Mouse (Mus musculus) hematopoietic stem cell, adult 5-6 weeks (primary cell): ENCODE measurements around the gene Fcrlb. TPM values are rescaled to one million over a fixed set of nuclear protein-coding genes. Genes with fewer than 3 reads are reported as not detected.

Experiments used
- ATAC-seq, 2 experiments: fragments of 125-278 bp in 1 of 2; replicated peaks in 1 of 2; 2 replicates each; pipeline ENCODE4 v1.8.0; 2016 to 2017; ENCODE audit warnings: inconsistent platforms in 2 of 2, mild to moderate bottlenecking in 2 of 2, moderate number of reproducible peaks in 2 of 2, low read depth in 1 of 2, moderate TSS enrichment in 1 of 2; ENCODE audit not compliant: low FRiP score in 2 of 2, poor library complexity in 2 of 2, severe bottlenecking in 2 of 2, insufficient read depth in 1 of 2, low TSS enrichment in 1 of 2
- total RNA-seq: library from RNA; stranded (forward); fragments of 172-1452, 232-1000 nt; gene quantifications from 2 replicates; pipeline ENCODE4 v1.2.3, GENCODE M21; 2017

Fcrlb gene
- total RNA-seq, 1 experiment from 2014 or later = not detected

DNA sequence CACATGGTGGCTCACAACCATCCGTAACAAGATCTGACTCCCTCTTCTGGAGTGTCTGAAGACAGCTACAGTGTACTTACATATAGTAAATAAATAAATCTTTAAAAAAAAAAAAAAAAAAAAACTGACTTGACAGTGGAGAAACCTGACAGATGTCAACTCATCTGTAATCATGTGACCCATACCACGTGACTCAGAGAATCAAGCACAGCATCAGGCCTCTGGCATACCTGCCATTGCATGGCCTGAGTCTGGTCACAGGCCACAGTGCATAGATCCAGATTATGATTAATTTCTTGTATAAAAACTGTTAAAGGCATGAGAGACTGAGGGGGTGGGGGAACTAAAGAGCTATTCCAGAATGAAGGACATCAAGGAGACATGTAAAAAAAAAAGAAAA is 53.9 kb downstream of the Fcrlb start:
- no peak for ATAC-seq

DNA sequence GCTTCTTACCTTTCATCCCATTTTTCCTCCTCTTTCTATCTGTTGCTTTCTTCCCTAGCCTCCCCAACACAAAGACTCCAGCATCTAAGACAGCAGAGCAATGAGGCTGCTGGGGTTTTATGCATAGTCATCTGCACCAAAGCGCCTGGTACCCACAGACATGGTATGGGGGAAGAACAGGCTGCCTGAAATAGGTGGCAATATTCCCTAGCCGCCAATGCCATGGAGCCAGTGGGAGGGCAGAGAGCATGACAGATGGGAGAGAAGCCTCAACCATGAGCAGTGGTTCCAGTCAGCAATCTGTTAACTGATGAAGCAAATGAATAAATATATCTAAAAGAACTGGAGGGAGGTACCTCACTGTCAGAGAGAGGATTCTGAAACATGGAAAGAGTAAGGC is 55.4 kb downstream of the Fcrlb start:
- no peak for ATAC-seq

Other genes with a start within 250 kb of the Fcrlb start
- gene Atf6, start 45.2 kb downstream of the Fcrlb start, total RNA-seq = 25.2 and 26.2 TPM in 2 replicates
- gene Gm26620, start 27.9 kb downstream of the Fcrlb start, total RNA-seq = 1.8 TPM in 1 of 2 replicates, not detected in the other
- gene Dusp12, start 27.4 kb downstream of the Fcrlb start, total RNA-seq = 10.8 and 18.7 TPM in 2 replicates
- 0.65 and 1.1 TPM in 2 replicates for gene Fcrla, start 14.6 kb upstream of the Fcrlb start, total RNA-seq
- 18.5 and 26.0 TPM in 2 replicates for gene Fcgr2b, start 63.6 kb upstream of the Fcrlb start, total RNA-seq
- 1.1 and 6.9 TPM in 2 replicates for gene Fcgr4, start 106.0 kb upstream of the Fcrlb start, total RNA-seq
- gene Fcgr3, start 152.0 kb upstream of the Fcrlb start, total RNA-seq = 30.2 and 49.4 TPM in 2 replicates
- 2.4 and 3.3 TPM in 2 replicates for gene Cfap126, start 201.0 kb upstream of the Fcrlb start, total RNA-seq
- 52.4 and 87.6 TPM in 2 replicates for gene Sdhc, start 237.7 kb upstream of the Fcrlb start, total RNA-seq
- gene Mpz, start 237.8 kb upstream of the Fcrlb start, total RNA-seq = not detected in 2 replicates